Mouse (Mus musculus) mature B cell (primary cell): Measurements from ENCODE around the gene Ube2d2b.

Experiments used
- in situ Hi-C: fragments of 300-500 bp; cut with MboI; formaldehyde crosslinking; loops from 2 replicates; pipeline ENCODE4 v1.14.3; 2019

The Ube2d2b gene

DNA sequence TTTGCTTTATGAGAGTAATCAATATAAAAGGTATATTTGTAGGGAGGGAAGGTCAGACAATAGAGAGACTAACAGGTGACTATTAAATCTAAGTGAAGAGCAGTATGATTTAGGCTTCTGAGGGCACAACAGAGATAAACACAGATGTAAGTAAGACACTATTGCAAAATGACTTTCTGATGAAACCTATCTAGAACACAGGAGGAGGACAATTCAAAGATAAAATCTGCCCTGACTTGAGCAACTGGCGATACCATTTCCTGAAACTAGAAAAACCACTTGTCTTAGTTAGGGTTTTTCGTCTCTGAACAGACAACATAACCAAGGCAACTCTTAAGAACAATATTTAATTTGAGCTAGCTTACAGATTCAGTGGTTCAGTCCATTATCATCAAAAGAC lies 25.6 kb downstream of the Ube2d2b start:
- in situ Hi-C loops = no loop called here

- in situ Hi-C loops = no loop called here
Measured at GRCm38 (mm10) chr5:107858963-107859362, 29.1 kb downstream of the Ube2d2b start.

DNA sequence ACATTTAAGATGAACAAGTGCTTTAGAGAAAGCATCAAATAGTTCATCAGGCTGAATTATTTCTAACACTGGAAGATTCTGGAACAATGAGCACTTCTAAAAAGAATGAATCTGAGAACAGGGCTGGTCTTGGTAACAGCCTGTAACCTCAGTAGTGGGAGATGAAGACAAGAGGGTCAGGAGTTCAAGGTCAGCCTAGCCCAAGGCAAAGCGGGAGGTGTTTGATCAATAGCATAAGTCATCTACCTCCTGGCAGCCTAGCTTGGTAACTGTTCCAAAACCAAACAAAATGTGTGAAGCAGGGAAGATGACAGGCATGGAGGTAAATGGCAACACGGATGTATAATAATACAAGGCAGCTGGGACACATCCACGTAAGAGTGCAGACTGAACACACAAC lies 34.1 kb downstream of the Ube2d2b start:
- in situ Hi-C loops = no loop called here

DNA sequence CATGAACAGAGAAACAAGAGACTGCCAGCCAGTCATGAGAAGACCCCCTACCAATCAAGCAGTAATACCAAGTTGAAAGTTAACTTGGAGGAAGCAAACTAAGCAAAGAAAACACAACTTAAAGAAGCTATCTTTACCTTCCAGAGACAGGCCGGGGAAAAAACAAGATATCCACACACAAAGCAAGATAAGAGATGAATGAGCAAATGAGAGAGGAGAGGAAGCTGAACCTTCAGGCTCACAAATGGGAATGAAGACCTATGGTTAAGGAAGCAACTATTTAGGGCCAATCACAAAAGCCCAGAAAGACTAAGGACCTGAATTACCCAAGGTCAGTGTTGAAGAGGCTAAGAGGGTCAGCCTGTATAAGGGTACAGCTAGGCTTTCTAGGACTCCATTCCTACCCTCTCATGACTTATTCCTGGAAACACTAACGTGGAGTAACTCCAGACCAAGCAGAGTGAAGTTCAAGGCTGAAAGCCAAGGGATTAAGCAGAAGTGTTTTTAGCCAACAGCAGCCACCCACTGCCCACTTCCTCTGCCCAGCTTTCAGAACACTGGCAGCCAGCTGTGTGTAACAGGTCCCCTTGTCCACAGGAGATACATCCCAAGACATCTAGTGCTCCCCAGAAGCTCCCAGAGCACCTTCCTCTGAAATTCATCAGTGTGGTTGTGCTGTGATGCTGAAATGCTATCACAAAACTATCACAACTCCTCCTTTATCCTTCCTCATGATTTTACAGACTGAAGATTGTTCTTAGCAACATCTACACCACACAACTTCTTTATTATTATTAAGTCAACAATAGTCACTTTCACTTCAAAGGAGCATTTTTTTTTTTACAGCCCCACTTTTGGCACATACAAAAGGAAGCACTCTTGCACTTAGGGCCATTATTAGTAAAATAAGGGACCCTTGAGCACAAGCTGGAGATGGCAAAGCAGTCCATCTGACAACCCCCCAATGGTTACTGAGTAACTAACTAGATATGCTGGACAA lies 36.5 kb downstream of the Ube2d2b start:
- in situ Hi-C loops = no loop called here

- in situ Hi-C loops = no loop called here
Measured at GRCm38 (mm10) chr5:107867970-107868904, 38.3 kb downstream of the Ube2d2b start.

- in situ Hi-C loops = no loop called here
Measured at GRCm38 (mm10) chr5:107868905-107869424, 39.1 kb downstream of the Ube2d2b start.

DNA sequence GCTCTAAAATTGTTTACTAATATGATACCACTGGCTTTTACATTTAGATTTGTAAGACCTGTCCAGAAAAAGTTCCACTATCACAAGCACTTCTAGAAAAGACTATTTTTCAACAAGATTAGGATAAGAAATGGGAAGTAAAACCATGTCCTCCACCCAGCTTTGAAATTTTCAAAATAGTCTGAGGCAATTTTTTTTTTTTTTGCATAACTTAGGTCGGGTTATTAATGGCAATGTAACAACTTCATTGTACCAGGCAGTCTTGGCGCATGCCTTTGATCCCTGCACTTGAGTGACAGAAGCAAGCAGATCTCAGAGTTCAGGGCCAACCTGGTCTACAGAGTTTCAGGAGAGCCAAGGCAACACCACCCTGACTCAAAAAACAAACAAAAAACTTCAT lies 39.8 kb downstream of the Ube2d2b start:
- in situ Hi-C loops = no loop called here

- in situ Hi-C loops = no loop called here
Measured at GRCm38 (mm10) chr5:107873330-107873729, 43.4 kb downstream of the Ube2d2b start.

DNA sequence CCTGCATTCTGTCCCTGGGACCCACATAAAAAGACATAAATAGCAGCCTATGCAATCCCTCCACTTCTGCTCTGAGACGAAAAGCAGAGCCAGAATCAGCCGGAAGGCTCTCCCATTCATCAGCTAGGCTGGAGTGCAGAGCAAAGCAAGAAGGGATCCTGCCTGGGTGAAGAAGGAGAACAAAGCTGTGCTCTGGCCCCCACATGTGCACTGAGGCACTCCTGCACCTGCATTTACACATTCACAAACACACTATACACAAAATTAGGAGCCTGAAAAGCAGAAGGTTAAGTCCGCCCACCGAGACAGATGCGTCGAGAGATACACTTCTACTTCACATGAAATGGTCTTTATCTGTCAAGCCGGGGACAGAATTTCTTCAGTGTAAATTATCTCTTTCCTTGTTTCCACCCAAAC lies 44.0 kb downstream of the Ube2d2b start:
- in situ Hi-C loops = no loop called here

DNA sequence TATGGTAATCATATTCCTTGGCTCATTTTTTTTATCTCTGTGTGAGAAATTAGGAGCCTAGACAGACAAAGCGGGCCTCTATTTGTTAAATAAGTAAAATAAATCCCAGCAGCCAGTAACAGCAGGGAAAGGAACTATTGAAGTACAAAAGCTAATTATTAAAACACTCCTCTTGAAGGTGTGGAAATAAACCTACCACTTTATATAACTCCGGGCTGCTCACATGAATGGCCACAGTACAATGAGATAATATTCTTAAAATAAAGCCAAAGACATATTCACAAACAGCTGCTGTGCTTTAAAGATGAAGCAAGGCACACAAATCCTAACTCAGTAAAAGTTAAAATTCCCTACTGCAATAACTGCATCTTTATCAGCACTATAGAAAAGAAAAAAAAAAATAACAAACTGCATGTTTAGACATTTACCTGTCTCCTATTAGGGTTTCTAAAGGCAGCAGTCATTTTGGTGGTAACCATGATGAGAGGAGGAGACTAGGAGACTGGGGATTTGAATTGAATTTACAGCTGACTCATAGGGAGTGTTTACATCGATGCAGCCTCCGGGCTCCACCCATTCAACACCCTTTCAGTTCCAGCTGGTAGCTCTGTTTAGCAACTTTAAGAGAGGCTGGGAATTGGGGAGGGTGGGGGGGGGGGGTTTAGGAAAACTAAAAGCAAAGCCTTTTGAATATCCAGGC lies 44.8 kb downstream of the Ube2d2b start, which contains the start of gene Evi5:
TSS of gene Evi5 (minus strand) at position 547 of the 700 bp plus-strand sequence.
- in situ Hi-C loops = no loop called here

DNA sequence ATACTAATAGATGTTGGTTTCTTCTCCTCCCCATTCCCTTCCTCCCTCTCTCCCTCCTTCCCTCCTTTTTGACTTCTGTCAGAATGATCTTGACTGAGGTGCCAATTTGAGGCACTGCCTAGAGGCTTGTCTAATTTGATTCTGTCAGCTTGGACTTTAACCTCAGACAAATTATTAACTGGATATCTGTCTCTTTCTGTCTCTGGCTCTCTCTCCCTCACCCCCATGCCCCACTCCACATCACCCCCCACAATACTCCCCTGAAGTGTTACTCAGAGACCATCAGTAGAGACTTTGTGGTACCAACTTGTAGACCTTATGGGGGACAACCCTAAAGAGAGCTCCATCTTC lies 45.3 kb downstream of the Ube2d2b start:
- in situ Hi-C loops = no loop called here

DNA sequence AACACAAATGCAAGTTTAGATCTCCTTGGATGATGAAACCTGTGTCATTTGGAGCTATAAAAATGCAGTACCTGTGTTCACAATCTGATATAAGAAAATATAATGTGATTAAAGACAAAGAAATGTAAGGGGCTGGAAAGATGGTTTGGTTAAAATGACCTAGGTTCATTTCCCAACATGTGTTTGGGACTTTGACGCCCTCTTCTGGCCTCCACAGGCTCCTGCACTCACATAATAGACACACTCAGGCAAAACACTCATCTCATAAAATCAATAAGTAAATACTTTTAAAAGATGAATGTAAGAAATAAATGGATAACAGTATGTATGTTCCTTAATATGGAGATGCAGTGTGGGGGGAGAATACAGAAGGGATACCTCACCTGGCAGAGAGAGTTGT lies 47.2 kb downstream of the Ube2d2b start:
- in situ Hi-C loops = no loop called here

DNA sequence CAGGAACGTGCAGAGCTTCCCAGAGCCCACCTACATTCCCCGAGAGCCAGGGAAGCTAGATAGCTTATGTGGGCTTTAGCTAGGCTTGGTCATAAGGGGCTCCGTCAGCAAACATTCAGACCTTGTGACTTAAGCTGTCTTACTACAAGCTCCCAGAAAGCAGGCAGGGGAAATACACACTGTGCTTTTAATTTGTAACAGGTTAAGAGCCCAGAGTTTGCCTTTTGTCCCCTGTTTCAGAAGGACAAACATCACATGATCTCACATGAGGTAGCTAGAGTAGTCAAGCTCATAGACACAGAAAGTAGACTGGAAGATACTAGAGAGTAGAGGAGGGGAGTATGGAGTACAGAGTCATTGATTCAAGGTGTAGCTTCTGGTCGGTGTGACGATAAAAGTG lies 50.8 kb downstream of the Ube2d2b start:
- in situ Hi-C loops = no loop called here
